Mouse (Mus musculus) testis, adult 2 months (tissue): ENCODE data around the gene Polr1b.

Experiments
- CTCF ChIP-seq: fragments of 200-500 bp; IDR thresholded peaks from 2 replicates; pipeline ENCODE4 v1.5.1; 2012; ENCODE audit warnings: low read depth, mild to moderate bottlenecking, inconsistent platforms, low read length, moderate library complexity; ENCODE audit not compliant: control insufficient read depth, insufficient read depth, insufficient replicate concordance
- POLR2A ChIP-seq: fragments of 200-500 bp; IDR thresholded peaks from 2 replicates; pipeline ENCODE4 v1.6.1; 2012; ENCODE audit warnings: low read depth, mild to moderate bottlenecking, inconsistent platforms, low read length, moderate library complexity; ENCODE audit not compliant: control insufficient read depth

GRCm38 (mm10) chr2:129132231-129132630 is 31.4 kb downstream of the Polr1b start:
- TF ChIP-seq POLR2A = no peak
- TF ChIP-seq CTCF = no peak
